Mouse (Mus musculus) stomach, embryonic 14.5 days (tissue): ENCODE data around the gene Trpv2. TPM values are rescaled to one million over a fixed set of nuclear protein-coding genes. Genes with fewer than 3 reads are reported as not detected.

Experiments used
- ATAC-seq: fragments of 200-750 bp; cut with Nextera tagmentation; 2 replicates; pipeline ENCODE4 v1.8.0; 2017; ENCODE audit warnings: low read depth, moderate TSS enrichment; ENCODE audit not compliant: insufficient number of reproducible peaks, insufficient read depth, low FRiP score
- H3K27ac ChIP-seq: fragments of 300-500 bp; sonication (generic); 2 replicates; pipeline ENCODE4 v1.5.1; 2014; ENCODE audit warnings: mild to moderate bottlenecking, low read length, moderate library complexity, mixed read lengths
- H3K27me3 ChIP-seq: fragments of 300-500 bp; sonication (generic); 2 replicates; pipeline ENCODE4 v1.6.1; 2014; ENCODE audit warnings: low read length, control low read depth, mixed read lengths; ENCODE audit not compliant: control insufficient read depth, insufficient read depth
- H3K36me3 ChIP-seq: fragments of 300-500 bp; sonication (generic); 2 replicates; pipeline ENCODE4 v1.6.1; 2014; ENCODE audit warnings: mild to moderate bottlenecking, control low read depth, low read length, moderate library complexity, mixed read lengths; ENCODE audit not compliant: control insufficient read depth, insufficient read depth
- H3K4me1 ChIP-seq: fragments of 300-500 bp; sonication (generic); 2 replicates; pipeline ENCODE4 v1.6.1; 2014; ENCODE audit warnings: low read length, control low read depth, mixed read lengths; ENCODE audit not compliant: control insufficient read depth, insufficient read depth
- H3K4me2 ChIP-seq: fragments of 300-500 bp; sonication (generic); replicated peaks from 2 replicates; pipeline ENCODE4 v1.6.1; 2014; ENCODE audit warnings: low read depth, low read length, control low read depth
- H3K4me3 ChIP-seq: fragments of 300-500 bp; sonication (generic); 2 replicates; pipeline ENCODE4 v1.5.1; 2014; ENCODE audit warnings: low read depth, low read length, control low read depth
- H3K9ac ChIP-seq: fragments of 300-500 bp; sonication (generic); replicated peaks from 2 replicates; pipeline ENCODE4 v1.6.1; 2014; ENCODE audit warnings: low read depth, mild to moderate bottlenecking, control low read depth, low read length, moderate library complexity, mixed read lengths
- H3K9me3 ChIP-seq: fragments of 300-500 bp; sonication (generic); 2 replicates; pipeline ENCODE4 v1.6.1; 2016; ENCODE audit warnings: low read depth, low read length, control low read depth; ENCODE audit not compliant: control insufficient read depth
- WGBS: fragments of 180-500 bp; shearing (Covaris S2); extraction: QIAGEN DNeasy Blood & Tissue Kit; methylation state at CpG from one replicate; pipeline ENCODE4 v1.1.7; 2014; 5-methylcytosine and 5-hydroxymethylcytosine counted together
- polyA plus RNA-seq: library from polyadenylated mRNA; unstranded; fragments of >200 nt; fragmentation: Nextera tagmentation; extraction: Ambion mirVana; gene quantifications from 2 replicates; pipeline ENCODE4 v1.2.1, GENCODE M21; 2014

Trpv2 gene
- polyA plus RNA-seq, 1 experiment from 2014 or later, result 12.8 TPM

DNA sequence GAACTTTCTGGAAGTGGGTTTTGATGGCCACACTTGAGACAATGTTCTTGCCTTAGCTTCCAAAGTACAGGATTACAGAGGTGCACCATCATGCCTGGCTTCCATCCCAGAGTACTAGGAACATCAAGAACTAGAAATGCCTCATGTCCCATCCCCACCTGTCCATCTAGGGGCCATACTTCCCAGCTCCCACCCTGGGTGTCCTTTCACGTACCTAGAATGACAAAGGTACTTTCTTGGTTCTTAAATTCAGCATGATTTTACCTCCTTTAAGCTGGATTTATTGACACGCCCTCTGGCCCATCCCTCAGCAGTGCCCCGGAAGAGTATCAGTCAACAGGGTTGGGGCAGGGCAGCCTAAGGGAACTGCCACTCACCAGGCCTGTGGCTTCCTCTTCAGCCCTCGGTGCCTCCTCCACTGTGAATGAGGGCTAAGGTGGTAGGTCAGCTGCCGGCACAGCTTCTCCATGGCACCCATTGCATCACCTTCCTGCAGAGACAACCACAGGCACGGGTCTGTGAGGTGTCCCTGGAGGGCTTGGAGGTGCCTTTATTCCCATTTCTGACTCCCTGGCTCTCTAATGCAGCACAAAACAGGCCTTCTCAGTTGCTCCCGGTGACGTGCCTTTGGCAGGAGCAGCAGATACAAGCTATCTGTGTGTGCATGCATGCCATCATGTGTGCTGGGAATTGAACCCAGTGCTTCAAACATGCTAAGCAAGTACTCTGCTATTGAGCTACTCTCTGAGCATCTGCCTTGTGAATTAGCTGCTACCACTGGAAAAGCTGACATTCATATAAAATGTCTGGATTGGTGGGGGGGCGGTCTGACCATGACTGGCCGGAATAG is 34.8 kb downstream of the Trpv2 start:
- ATAC-seq, result no peak
- H3K36me3 ChIP-seq, result peaks cover 48% of the 10 kb centered on the region
- WGBS, result 77% methylated on average over 10 of the region's 10 CpGs

DNA sequence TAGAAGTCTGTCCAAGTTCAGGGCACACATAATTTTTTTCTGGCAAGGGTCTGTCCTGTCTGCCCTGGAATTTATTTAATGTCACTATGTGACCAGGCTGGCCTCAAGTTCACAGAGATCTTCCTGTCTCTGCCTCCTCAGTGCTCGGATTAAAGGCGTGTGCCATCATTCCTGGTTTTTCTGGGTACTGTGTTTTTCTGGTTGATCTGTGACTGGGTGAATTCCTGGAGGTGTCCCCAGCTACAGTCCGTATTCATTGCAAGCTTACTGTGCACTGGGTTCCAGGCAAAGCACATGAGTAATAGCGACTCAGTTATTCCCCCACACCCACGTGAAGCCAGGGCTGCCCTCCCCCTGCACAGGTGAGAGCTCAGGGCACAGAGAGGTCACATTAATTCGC is 36.0 kb downstream of the Trpv2 start:
- 0 out of 2 replicates have a peak, but pooled peaks cover 4% of the 10 kb centered on the region for H3K4me1 ChIP-seq
- H3K4me2 ChIP-seq, result no peak overlapping the region
- peaks cover 36% of the 10 kb centered on the region for H3K36me3 ChIP-seq
- H3K9ac ChIP-seq, result no peak overlapping the region
- H3K27me3 ChIP-seq, result no peaks in the 10 kb centered on the region
- 81% methylated on average over 6 of the region's 6 CpGs for WGBS
- no peak for ATAC-seq
- no peaks in the 10 kb centered on the region for H3K9me3 ChIP-seq
- no peak overlapping the region for H3K4me3 ChIP-seq
- no peak overlapping the region for H3K27ac ChIP-seq

More for the DNA sequence above, 34.8 kb downstream of the Trpv2 start:
- Histone ChIP-seq H3K9ac (no peak overlapping the region), H3K27me3 (no peaks in the 10 kb centered on the region), H3K4me3 (no peak overlapping the region), H3K9me3 (no peaks in the 10 kb centered on the region), H3K4me2 (no peak overlapping the region), H3K27ac (no peak overlapping the region), H3K4me1 (peaks cover 14% of the 10 kb centered on the region)

DNA sequence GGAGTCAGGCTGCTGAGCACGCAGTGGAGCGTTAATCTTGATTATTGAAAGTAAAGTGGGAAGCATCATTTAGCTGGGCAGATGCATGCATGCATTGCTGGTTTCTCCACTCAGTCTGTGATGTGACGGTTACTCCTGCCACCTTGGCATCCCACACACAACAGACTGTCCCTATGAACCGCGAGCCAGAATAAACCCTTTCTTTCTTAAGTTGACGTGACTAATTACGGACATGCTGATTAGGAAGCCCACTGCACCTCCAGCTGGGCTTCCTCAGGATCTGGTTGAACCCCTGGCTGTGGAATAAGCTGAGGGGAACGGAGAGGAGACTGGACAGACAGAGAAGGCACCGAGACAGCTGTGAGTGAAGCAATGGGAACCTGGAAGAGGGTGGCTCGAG is 38.3 kb downstream of the Trpv2 start:
- H3K27me3 ChIP-seq, result no peaks in the 10 kb centered on the region
- no peak overlapping the region for H3K4me2 ChIP-seq
- ATAC-seq, result no peak
- no peak overlapping the region for H3K27ac ChIP-seq
- 81% methylated on average over 10 of the region's 10 CpGs for WGBS
- H3K36me3 ChIP-seq, result peaks cover 13% of the 10 kb centered on the region; the same call in 1 of the 2 replicates
- no peaks in the 10 kb centered on the region for H3K9me3 ChIP-seq
- H3K4me3 ChIP-seq, result no peak overlapping the region
- H3K4me1 ChIP-seq, result no peaks in the 10 kb centered on the region
- no peak overlapping the region for H3K9ac ChIP-seq

DNA sequence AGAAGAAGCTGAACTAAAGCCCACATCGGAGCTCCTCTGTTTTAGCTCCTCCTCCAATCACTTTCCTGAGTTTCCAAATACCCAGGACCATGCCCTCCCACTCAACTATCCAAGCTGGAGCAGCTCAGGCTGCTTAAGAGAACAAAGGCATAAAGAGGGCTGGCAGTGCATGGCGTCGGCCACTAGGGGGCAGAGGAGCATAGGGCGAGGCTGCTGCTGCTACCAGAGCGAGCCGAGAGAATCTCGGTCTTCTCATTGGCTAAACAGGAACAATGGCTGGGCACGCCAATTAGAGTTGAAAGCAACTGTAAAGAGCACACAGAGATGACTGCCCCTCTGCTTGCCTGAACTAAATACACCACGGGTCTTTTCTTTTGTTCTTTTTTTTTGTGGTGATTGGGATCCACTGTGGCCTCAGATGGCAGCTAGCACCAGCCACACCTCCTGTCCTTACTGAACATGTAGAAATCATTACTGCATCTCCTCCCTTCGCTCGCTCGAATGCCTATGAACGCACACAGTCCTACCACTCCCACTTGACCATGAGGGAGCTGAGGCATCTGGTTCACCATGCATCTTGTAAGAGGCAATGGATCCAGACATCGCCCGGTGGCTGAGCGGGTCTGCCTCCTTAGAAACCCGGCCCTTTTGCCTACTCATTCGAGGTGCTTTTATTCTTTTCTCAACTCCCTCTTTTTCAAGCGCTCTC is 39.5 kb downstream of the Trpv2 start:
- H3K4me2 ChIP-seq, result peak overlapping the region; percentile 30
- H3K27ac ChIP-seq, result peak overlapping the region; percentile 69
- peaks cover 9% of the 10 kb centered on the region; the same call in 1 of the 2 replicates for H3K36me3 ChIP-seq
- peak; percentile 89 for ATAC-seq
- H3K9me3 ChIP-seq, result no peaks in the 10 kb centered on the region
- 21% methylated on average over 19 of the region's 19 CpGs for WGBS
- H3K4me3 ChIP-seq, result 0 out of 2 replicates have a peak overlapping the region, but pooled peaks have one; percentile 2
- H3K27me3 ChIP-seq, result no peaks in the 10 kb centered on the region
- no peaks in the 10 kb centered on the region for H3K4me1 ChIP-seq
- H3K9ac ChIP-seq, result 0 out of 2 replicates have a peak overlapping the region, but pooled peaks have one; percentile 25

DNA sequence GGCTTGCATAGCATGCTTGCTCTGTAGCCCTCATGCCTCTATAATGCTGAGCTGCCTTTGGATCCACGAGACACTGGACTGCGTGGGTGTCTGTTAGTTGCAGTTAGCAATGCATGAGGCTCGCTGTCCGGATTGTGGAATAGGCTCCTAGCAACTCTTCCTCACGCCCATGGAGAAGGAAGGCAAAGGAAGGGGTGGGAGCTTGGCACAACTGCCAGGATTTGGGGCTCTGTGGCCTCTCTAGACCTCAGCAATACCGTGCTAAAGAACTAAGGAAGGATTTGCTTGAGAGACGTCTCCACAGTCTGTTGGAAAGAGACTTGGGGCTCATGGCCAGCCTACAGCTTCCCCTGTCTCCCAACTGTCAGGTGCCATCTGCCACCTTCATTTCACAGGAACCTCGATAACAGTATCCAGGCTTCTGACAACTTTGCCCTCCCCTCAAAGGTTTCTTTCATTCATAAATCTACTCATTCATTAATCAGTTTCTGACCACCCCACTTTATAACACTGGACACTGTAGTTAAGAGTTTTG is 40.7 kb downstream of the Trpv2 start:
- peaks cover 6% of the 10 kb centered on the region; the same call in 1 of the 2 replicates for H3K36me3 ChIP-seq
- H3K9ac ChIP-seq, result no peak overlapping the region
- no peak overlapping the region for H3K4me3 ChIP-seq
- H3K9me3 ChIP-seq, result no peaks in the 10 kb centered on the region
- H3K27ac ChIP-seq, result no peak overlapping the region
- no peaks in the 10 kb centered on the region for H3K4me1 ChIP-seq
- WGBS, result 84% methylated on average over 8 of the region's 8 CpGs
- no peak for ATAC-seq
- no peaks in the 10 kb centered on the region for H3K27me3 ChIP-seq
- H3K4me2 ChIP-seq, result no peak overlapping the region

DNA sequence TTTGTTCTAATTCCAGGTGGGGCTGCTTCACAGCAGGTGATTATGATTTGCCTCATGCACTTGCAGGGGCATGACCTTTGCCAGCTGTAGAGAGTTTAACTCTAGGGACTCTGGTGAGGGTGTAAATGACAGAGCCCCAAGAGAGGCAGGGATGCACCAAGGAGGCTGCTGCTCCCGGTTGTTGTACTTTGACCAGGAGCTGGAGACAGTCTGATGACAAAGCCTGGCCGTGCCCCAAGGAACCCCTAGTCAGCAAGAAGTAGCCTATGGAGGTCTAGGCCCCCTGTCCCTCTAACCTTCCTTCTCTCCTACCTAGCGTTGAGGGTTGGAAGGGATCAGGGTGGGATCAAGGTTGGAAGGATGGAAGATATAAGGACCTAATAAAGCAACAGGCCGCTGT is 41.2 kb downstream of the Trpv2 start:
- Histone ChIP-seq H3K27ac (no peak overlapping the region), H3K4me2 (no peak overlapping the region), H3K36me3 (peaks cover 4% of the 10 kb centered on the region; the same call in 1 of the 2 replicates), H3K4me1 (no peaks in the 10 kb centered on the region), H3K9me3 (no peaks in the 10 kb centered on the region), H3K4me3 (no peak overlapping the region), H3K9ac (no peak overlapping the region), H3K27me3 (no peaks in the 10 kb centered on the region)
- ATAC-seq, result no peak
- 80% methylated on average over 4 of the region's 4 CpGs for WGBS

DNA sequence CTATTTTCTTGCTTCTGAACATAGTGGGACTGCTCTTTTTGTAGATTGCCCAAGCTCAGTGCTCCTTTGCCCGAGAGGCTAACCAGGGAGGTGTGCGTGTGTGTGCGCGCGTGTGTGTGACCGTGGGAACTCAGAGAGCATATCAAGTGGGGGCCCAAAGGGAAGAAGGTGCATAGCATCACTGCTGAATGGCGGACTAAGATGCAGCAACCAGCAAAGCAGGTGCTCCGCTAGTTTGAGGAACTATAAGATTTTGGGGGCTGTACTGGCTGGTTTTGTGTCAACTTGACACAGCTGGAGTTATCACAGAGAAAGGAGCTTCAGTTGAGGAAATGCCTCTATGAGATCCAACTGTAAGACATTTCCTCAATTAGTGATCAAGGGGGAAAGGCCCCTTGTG is 46.8 kb downstream of the Trpv2 start:
- Histone ChIP-seq H3K27me3 (no peaks in the 10 kb centered on the region), H3K36me3 (0 out of 2 replicates have a peak, but pooled peaks cover 2% of the 10 kb centered on the region), H3K4me3 (no peak overlapping the region), H3K27ac (no peak overlapping the region), H3K4me2 (no peak overlapping the region), H3K4me1 (peaks cover 11% of the 10 kb centered on the region; the same call in 1 of the 2 replicates), H3K9me3 (no peaks in the 10 kb centered on the region), H3K9ac (no peak overlapping the region)
- no peak for ATAC-seq
- 94% methylated on average over 8 of the region's 8 CpGs for WGBS

DNA sequence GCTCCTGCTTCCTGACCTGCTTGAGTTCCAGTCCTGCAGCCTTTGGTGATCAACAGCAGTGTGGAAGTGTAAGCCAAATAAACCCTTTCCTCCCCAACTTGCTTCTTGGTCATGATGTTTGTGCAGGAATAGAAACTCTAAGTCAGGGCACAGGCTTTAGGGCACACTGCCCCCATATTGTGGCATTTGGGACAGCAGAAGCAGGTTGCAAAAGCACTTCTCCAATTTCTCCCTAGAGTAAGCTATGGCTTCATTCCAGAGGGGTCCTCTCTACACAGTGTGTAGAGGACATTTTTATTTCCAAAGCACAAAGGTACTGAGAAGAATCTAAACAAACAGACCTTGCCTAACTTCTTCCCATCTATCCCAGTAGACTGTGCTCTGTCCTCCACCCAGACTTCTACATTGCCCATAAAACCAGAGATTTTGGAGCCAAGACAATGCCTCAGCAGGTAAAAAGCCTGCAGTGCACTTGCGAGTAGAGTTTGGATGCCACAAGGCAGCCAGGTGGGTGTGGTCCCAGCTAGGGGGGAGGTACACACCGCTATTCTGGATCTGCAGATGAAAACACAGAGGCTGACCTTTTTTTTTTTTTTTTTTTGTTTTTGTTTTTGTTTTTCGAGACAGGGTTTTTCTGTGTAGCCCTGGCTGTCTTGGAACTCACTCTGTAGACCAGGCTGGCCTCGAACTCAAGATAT is 47.4 kb downstream of the Trpv2 start:
- WGBS, result 76% methylated on average over 4 of the region's 4 CpGs
- no peak overlapping the region for H3K9ac ChIP-seq
- H3K4me2 ChIP-seq, result no peak overlapping the region
- ATAC-seq, result no peak
- 0 out of 2 replicates have a peak, but pooled peaks cover 2% of the 10 kb centered on the region for H3K36me3 ChIP-seq
- H3K27me3 ChIP-seq, result no peaks in the 10 kb centered on the region
- H3K4me1 ChIP-seq, result peaks cover 11% of the 10 kb centered on the region; the same call in 1 of the 2 replicates
- no peaks in the 10 kb centered on the region for H3K9me3 ChIP-seq
- no peak overlapping the region for H3K4me3 ChIP-seq
- no peak overlapping the region for H3K27ac ChIP-seq
